In the genomic region with DNA sequence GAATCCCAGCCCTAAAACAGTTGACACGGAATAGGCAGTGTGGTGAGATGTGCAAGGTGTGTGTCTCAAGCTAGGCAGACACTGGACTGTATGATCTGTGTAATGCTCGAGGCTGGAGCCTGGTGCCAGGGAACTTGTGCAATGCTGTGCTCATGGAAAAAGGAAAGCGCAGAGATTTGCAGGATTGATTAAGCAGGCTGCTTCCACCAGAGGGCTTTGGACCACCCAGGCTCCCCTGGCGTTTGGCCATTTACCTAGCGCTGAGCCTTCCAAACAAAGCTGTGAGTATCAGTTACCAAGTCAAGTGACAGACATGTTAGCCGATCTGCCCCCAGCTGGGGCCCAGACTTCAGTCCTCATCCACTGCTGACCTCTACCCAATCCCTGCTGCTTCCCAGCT, we compare ENCODE assay signal across 13 mouse cellular contexts. TPM values are rescaled to one million over a fixed set of nuclear protein-coding genes. Genes with fewer than 3 reads are reported as not detected.
DNase-seq lines count a peak whose midpoint lies in the region; ATAC-seq and TF ChIP-seq lines count a peak whose summit lies in the region.
"Had no signal": no experiment of that assay in that cellular context is flagged by ENCODE, and none has a peak within 500 bp of the region (broad histone marks: within the 10 kb centered on the region; RNA-seq: fewer than 3 reads in every experiment).

No protein-coding gene starts in this region.

- no peaks in the 10 kb centered on the region for H3K4me1 ChIP-seq in forebrain, embryonic 11.5 days (replicated peaks; ENCODE audit: control insufficient read depth, insufficient read depth, low read length)
- no peaks in the 10 kb centered on the region for H3K4me1 ChIP-seq in forebrain, postnatal 0 days (ENCODE audit: insufficient read depth)
- H3K4me1 ChIP-seq in E14TG2a.4 (replicated peaks; ENCODE audit: low read depth, low read length) = peaks cover 25% of the 10 kb centered on the region
- H3K4me1 ChIP-seq in embryonic facial prominence, embryonic 15.5 days = peaks cover 17% of the 10 kb centered on the region
- peaks cover 43% of the 10 kb centered on the region for H3K4me1 ChIP-seq in limb, embryonic 13.5 days
- H3K4me1 ChIP-seq: lung, embryonic 15.5 days had no signal

- H3K4me2 ChIP-seq in forebrain, embryonic 11.5 days (ENCODE audit: low read depth, low read length, severe bottlenecking) = no peak overlapping the region
- no peak overlapping the region for H3K4me2 ChIP-seq in forebrain, postnatal 0 days (ENCODE audit: low read depth)
- H3K4me2 ChIP-seq in embryonic facial prominence, embryonic 15.5 days (replicated peaks) = no peak overlapping the region
- peak overlapping the region; percentile 11 for H3K4me2 ChIP-seq in limb, embryonic 13.5 days (replicated peaks)
- H3K4me2 ChIP-seq: lung, embryonic 15.5 days had no signal

- H3K9me3 ChIP-seq in forebrain, embryonic 11.5 days (ENCODE audit: control insufficient read depth, low read length) = no peaks in the 10 kb centered on the region
- H3K9me3 ChIP-seq in forebrain, postnatal 0 days (ENCODE audit: low read length) = no peaks in the 10 kb centered on the region
- H3K9me3 ChIP-seq in E14TG2a.4 (ENCODE audit: low read length) = no peaks in the 10 kb centered on the region
- no peaks in the 10 kb centered on the region for H3K9me3 ChIP-seq in embryonic facial prominence, embryonic 15.5 days (replicated peaks)
- no peaks in the 10 kb centered on the region for H3K9me3 ChIP-seq in limb, embryonic 13.5 days
- H3K9me3 ChIP-seq: lung, embryonic 15.5 days had no signal

- no peak overlapping the region for H3K4me3 ChIP-seq in forebrain, embryonic 11.5 days (ENCODE audit: low read depth, low read length)
- H3K4me3 ChIP-seq in forebrain, postnatal 0 days (ENCODE audit: low read depth, low read length) = no peak overlapping the region
- no peak overlapping the region for H3K4me3 ChIP-seq in E14TG2a.4 (replicated peaks; ENCODE audit: low read length)
- no peak overlapping the region for H3K4me3 ChIP-seq in embryonic facial prominence, embryonic 15.5 days (replicated peaks)
- no peak overlapping the region for H3K4me3 ChIP-seq in limb, embryonic 13.5 days
- H3K4me3 ChIP-seq: layer of hippocampus, adult 2 months; lung, embryonic 15.5 days had no signal

- no peaks in the 10 kb centered on the region for H3K36me3 ChIP-seq in forebrain, embryonic 11.5 days (ENCODE audit: control insufficient read depth, insufficient read depth, low read length)
- no peaks in the 10 kb centered on the region for H3K36me3 ChIP-seq in forebrain, postnatal 0 days (ENCODE audit: insufficient read depth)
- H3K36me3 ChIP-seq in E14TG2a.4 (ENCODE audit: insufficient read depth, low read length) = no peaks in the 10 kb centered on the region
- no peaks in the 10 kb centered on the region for H3K36me3 ChIP-seq in embryonic facial prominence, embryonic 15.5 days
- H3K36me3 ChIP-seq in limb, embryonic 13.5 days = no peaks in the 10 kb centered on the region
- H3K36me3 ChIP-seq: lung, embryonic 15.5 days had no signal

- ATAC-seq in forebrain, embryonic 11.5 days (replicated peaks; ENCODE audit: low FRiP score) = no peak
- no peak for ATAC-seq in forebrain, postnatal 0 days
- no peak for ATAC-seq in embryonic facial prominence, embryonic 15.5 days (ENCODE audit: insufficient number of reproducible peaks, low FRiP score, low TSS enrichment, low read depth)
- ATAC-seq in limb, embryonic 13.5 days (ENCODE audit: low FRiP score, low read depth) = peak; percentile 44
- ATAC-seq in inflammation-experienced regulatory T-cells, adult 6 months = no peak
- ATAC-seq in activated CD4-positive, CD25-positive, alpha-beta regulatory T cell, adult 4 months = no peak

- H3K27me3 ChIP-seq in forebrain, embryonic 11.5 days (ENCODE audit: control insufficient read depth, insufficient read depth, low read length) = no peaks in the 10 kb centered on the region
- no peaks in the 10 kb centered on the region for H3K27me3 ChIP-seq in forebrain, postnatal 0 days (ENCODE audit: insufficient read depth, low read length)
- H3K27me3 ChIP-seq in E14TG2a.4 (ENCODE audit: insufficient read depth, low read length) = peaks cover 20% of the 10 kb centered on the region
- no peaks in the 10 kb centered on the region; the same call in 1 of the 2 replicates for H3K27me3 ChIP-seq in embryonic facial prominence, embryonic 15.5 days
- no peaks in the 10 kb centered on the region for H3K27me3 ChIP-seq in limb, embryonic 13.5 days
- H3K27me3 ChIP-seq: lung, embryonic 15.5 days had no signal

- no peak for TF ChIP-seq CTCF in forebrain, postnatal 0 days (IDR thresholded peaks at IDR 0.05; ENCODE audit: low read depth)
- peak; percentile 6; the same call in 1 of the 2 replicates for TF ChIP-seq CTCF in E14TG2a.4 (conservative IDR thresholded peaks at IDR 0.05; ENCODE audit: low read length)

- H3K27ac ChIP-seq in forebrain, embryonic 11.5 days (ENCODE audit: low read depth, low read length) = no peak overlapping the region
- no peak overlapping the region for H3K27ac ChIP-seq in forebrain, postnatal 0 days (ENCODE audit: low read depth, low read length)
- H3K27ac ChIP-seq in embryonic facial prominence, embryonic 15.5 days (replicated peaks) = peak overlapping the region; percentile 39; the same call in 1 of the 2 replicates
- peak overlapping the region; percentile 70; the same call in 1 of the 2 replicates for H3K27ac ChIP-seq in limb, embryonic 13.5 days
- H3K27ac ChIP-seq: layer of hippocampus, adult 2 months; lung, embryonic 15.5 days had no signal

- peak; percentile 67 for DNase-seq in forebrain, embryonic 11.5 days (ENCODE audit: low spot score)
- no peak for DNase-seq in forebrain, postnatal 0 days
- no peak for DNase-seq in adrenal gland, adult 18-20 months (ENCODE audit: low spot score in 2 of 2)

- H3K9ac ChIP-seq in forebrain, embryonic 11.5 days (ENCODE audit: low read length) = no peak overlapping the region
- no peak overlapping the region for H3K9ac ChIP-seq in forebrain, postnatal 0 days
- H3K9ac ChIP-seq in embryonic facial prominence, embryonic 15.5 days = no peak overlapping the region
- H3K9ac ChIP-seq in limb, embryonic 13.5 days = no peak overlapping the region
- H3K9ac ChIP-seq: lung, embryonic 15.5 days had no signal

- 12% methylated on average over 6 of the region's 6 CpGs for WGBS in forebrain, embryonic 11.5 days
- 11% methylated on average over 6 of the region's 6 CpGs for WGBS in forebrain, postnatal 0 days
- WGBS in embryonic facial prominence, embryonic 15.5 days = 7% methylated on average over 6 of the region's 6 CpGs
- 7% methylated on average over 6 of the region's 6 CpGs for WGBS in limb, embryonic 13.5 days

RNA-seq across cellular contexts. Expression of a gene that starts 1.9 kb away (rescaled TPM):
- not detected in 2 replicates for polyA plus RNA-seq in forebrain, embryonic 11.5 days (2014; fragmentation: Nextera tagmentation; extraction: Ambion mirVana)
- total RNA-seq in forebrain, postnatal 0 days (2014; rRNA removed) = not detected in 2 replicates
- 0.16 TPM in 1 of 2 replicates, not detected in the other for polyA plus RNA-seq in forebrain, postnatal 0 days (2015; fragmentation: Nextera tagmentation; extraction: Ambion mirVana)
- polyA plus RNA-seq in embryonic facial prominence, embryonic 15.5 days (2015; fragmentation: Nextera tagmentation; extraction: Ambion mirVana) = not detected in 2 replicates
- not detected in 2 replicates for polyA plus RNA-seq in limb, embryonic 13.5 days (2015; fragmentation: Nextera tagmentation; extraction: Ambion mirVana)
- polyA plus RNA-seq in inflammation-experienced regulatory T-cells, adult 6 months (2017; shearing (Covaris generic)) = not detected
- polyA plus RNA-seq in activated CD4-positive, CD25-positive, alpha-beta regulatory T cell, adult 4 months (2017; shearing (Covaris generic)) = not detected
- total RNA-seq in adrenal gland, adult 18-20 months (2021) = not detected
- total RNA-seq: layer of hippocampus, adult 2 months; neutrophil, adult 5-6 weeks had no signal
- polyA plus RNA-seq: heart, postnatal 0 days; lung, embryonic 15.5 days had no signal

RNA-seq across cellular contexts. Expression of a gene that starts 3.1 kb away (rescaled TPM):
- not detected in 2 replicates for polyA plus RNA-seq in forebrain, embryonic 11.5 days (2014; fragmentation: Nextera tagmentation; extraction: Ambion mirVana)
- total RNA-seq in forebrain, postnatal 0 days (2014; rRNA removed) = not detected in 2 replicates
- 0.45 TPM in 1 of 2 replicates, not detected in the other for polyA plus RNA-seq in forebrain, postnatal 0 days (2015; fragmentation: Nextera tagmentation; extraction: Ambion mirVana)
- polyA plus RNA-seq in embryonic facial prominence, embryonic 15.5 days (2015; fragmentation: Nextera tagmentation; extraction: Ambion mirVana) = 0.24 TPM in 1 of 2 replicates, not detected in the other
- polyA plus RNA-seq in limb, embryonic 13.5 days (2015; fragmentation: Nextera tagmentation; extraction: Ambion mirVana) = not detected in 2 replicates
- not detected for polyA plus RNA-seq in inflammation-experienced regulatory T-cells, adult 6 months (2017; shearing (Covaris generic))
- polyA plus RNA-seq in activated CD4-positive, CD25-positive, alpha-beta regulatory T cell, adult 4 months (2017; shearing (Covaris generic)) = not detected
- not detected for total RNA-seq in adrenal gland, adult 18-20 months (2021)
- total RNA-seq: layer of hippocampus, adult 2 months; neutrophil, adult 5-6 weeks had no signal
- polyA plus RNA-seq: C2C12; heart, postnatal 0 days; lung, embryonic 15.5 days had no signal

RNA-seq across cellular contexts. Expression of a gene that starts 3.2 kb away (rescaled TPM):
- polyA plus RNA-seq in forebrain, embryonic 11.5 days (2014; fragmentation: Nextera tagmentation; extraction: Ambion mirVana) = not detected in 2 replicates
- total RNA-seq in forebrain, postnatal 0 days (2014; rRNA removed) = not detected in 2 replicates
- polyA plus RNA-seq in forebrain, postnatal 0 days (2015; fragmentation: Nextera tagmentation; extraction: Ambion mirVana) = not detected in 2 replicates
- polyA plus RNA-seq in embryonic facial prominence, embryonic 15.5 days (2015; fragmentation: Nextera tagmentation; extraction: Ambion mirVana) = not detected in 2 replicates
- polyA plus RNA-seq in limb, embryonic 13.5 days (2015; fragmentation: Nextera tagmentation; extraction: Ambion mirVana) = 0.08 and 0.11 TPM in 2 replicates
- not detected for polyA plus RNA-seq in inflammation-experienced regulatory T-cells, adult 6 months (2017; shearing (Covaris generic))
- not detected for polyA plus RNA-seq in activated CD4-positive, CD25-positive, alpha-beta regulatory T cell, adult 4 months (2017; shearing (Covaris generic))
- total RNA-seq in adrenal gland, adult 18-20 months (2021) = not detected
- total RNA-seq: layer of hippocampus, adult 2 months; neutrophil, adult 5-6 weeks had no signal
- polyA plus RNA-seq: C2C12; heart, postnatal 0 days; lung, embryonic 15.5 days had no signal

RNA-seq across cellular contexts. Expression of a gene that starts 10.8 kb away (rescaled TPM):
- polyA plus RNA-seq in forebrain, embryonic 11.5 days (2014; fragmentation: Nextera tagmentation; extraction: Ambion mirVana) = 27.1 and 29.9 TPM in 2 replicates
- total RNA-seq in forebrain, postnatal 0 days (2014; rRNA removed) = 18.4 and 20.4 TPM in 2 replicates
- polyA plus RNA-seq in forebrain, postnatal 0 days (2015; fragmentation: Nextera tagmentation; extraction: Ambion mirVana) = 20.4 and 22.4 TPM in 2 replicates
- polyA plus RNA-seq in embryonic facial prominence, embryonic 15.5 days (2015; fragmentation: Nextera tagmentation; extraction: Ambion mirVana) = 123 and 141 TPM in 2 replicates
- 137 and 145 TPM in 2 replicates for polyA plus RNA-seq in limb, embryonic 13.5 days (2015; fragmentation: Nextera tagmentation; extraction: Ambion mirVana)
- under 1 TPM in 1 of 3 experiments, not detected in 2; 0.40 TPM for polyA plus RNA-seq in inflammation-experienced regulatory T-cells, adult 6 months (2017; shearing (Covaris generic))
- polyA plus RNA-seq in activated CD4-positive, CD25-positive, alpha-beta regulatory T cell, adult 4 months (2017; shearing (Covaris generic)) = 1 to 10 TPM in 1 of 2 experiments, under 1 TPM in 1; 0.24 to 1.2 TPM
- total RNA-seq in adrenal gland, adult 18-20 months (2021) = 1 to 10 TPM; 6.3 to 6.4 TPM
- total RNA-seq: neutrophil, adult 5-6 weeks had no signal

RNA-seq across cellular contexts. Expression of a gene that starts 15.9 kb away (rescaled TPM):
- 95.8 and 103 TPM in 2 replicates for polyA plus RNA-seq in forebrain, embryonic 11.5 days (2014; fragmentation: Nextera tagmentation; extraction: Ambion mirVana)
- total RNA-seq in forebrain, postnatal 0 days (2014; rRNA removed) = 78.7 and 99.8 TPM in 2 replicates
- 68.7 and 76.7 TPM in 2 replicates for polyA plus RNA-seq in forebrain, postnatal 0 days (2015; fragmentation: Nextera tagmentation; extraction: Ambion mirVana)
- polyA plus RNA-seq in embryonic facial prominence, embryonic 15.5 days (2015; fragmentation: Nextera tagmentation; extraction: Ambion mirVana) = 84.4 and 103 TPM in 2 replicates
- polyA plus RNA-seq in limb, embryonic 13.5 days (2015; fragmentation: Nextera tagmentation; extraction: Ambion mirVana) = 113 and 122 TPM in 2 replicates
- polyA plus RNA-seq in inflammation-experienced regulatory T-cells, adult 6 months (2017; shearing (Covaris generic)) = 100 to 1,000 TPM; 165 to 250 (median 199) TPM
- 100 to 1,000 TPM; 132 to 174 TPM for polyA plus RNA-seq in activated CD4-positive, CD25-positive, alpha-beta regulatory T cell, adult 4 months (2017; shearing (Covaris generic))
- 10 to 100 TPM; 47.9 to 71.8 TPM for total RNA-seq in adrenal gland, adult 18-20 months (2021)

Comparison
In these comparisons a context has a peak if more than half of its experiments do, and no peak if none do; other contexts are left out.
1. H3K27ac ChIP-seq: peak in embryonic facial prominence, embryonic 15.5 days (single experiment) and limb, embryonic 13.5 days (single experiment); none in forebrain, embryonic 11.5 days (single experiment) and forebrain, postnatal 0 days (single experiment).